Mouse (Mus musculus) hindbrain, embryonic 16.5 days (tissue): ENCODE measurements around the gene Tmem168. TPM values are rescaled to one million over a fixed set of nuclear protein-coding genes. Genes with fewer than 3 reads are reported as not detected.

Experiments used
- ATAC-seq: fragments of 200-750 bp; cut with Nextera tagmentation; 2 replicates; pipeline ENCODE4 v1.8.0; 2017; ENCODE audit warnings: moderate TSS enrichment, moderate library complexity
- H3K27ac ChIP-seq: fragments of 300-500 bp; sonication (generic); 2 replicates; pipeline ENCODE4 v1.5.1; 2014; ENCODE audit warnings: low read depth, mild to moderate bottlenecking, control low read depth, low read length, moderate library complexity
- H3K27me3 ChIP-seq: fragments of 300-500 bp; sonication (generic); replicated peaks from 2 replicates; pipeline ENCODE4 v1.6.1; 2014; ENCODE audit warnings: low read length; ENCODE audit not compliant: control insufficient read depth, insufficient read depth
- H3K36me3 ChIP-seq: fragments of 300-500 bp; sonication (generic); 2 replicates; pipeline ENCODE4 v1.6.1; 2014; ENCODE audit warnings: mild to moderate bottlenecking, low read length, moderate library complexity, mixed read lengths; ENCODE audit not compliant: control insufficient read depth, insufficient read depth
- H3K4me1 ChIP-seq: fragments of 300-500 bp; sonication (generic); 2 replicates; pipeline ENCODE4 v1.6.1; 2014; ENCODE audit warnings: low read depth, low read length; ENCODE audit not compliant: control insufficient read depth, insufficient read depth
- H3K4me2 ChIP-seq: fragments of 300-500 bp; sonication (generic); 2 replicates; pipeline ENCODE4 v1.6.1; 2014; ENCODE audit warnings: mild to moderate bottlenecking, low read length, control low read depth, moderate library complexity
- H3K4me3 ChIP-seq: fragments of 300-500 bp; sonication (generic); 2 replicates; pipeline ENCODE4 v1.5.1; 2014; ENCODE audit warnings: mild to moderate bottlenecking, low read length, control low read depth, moderate library complexity
- H3K9ac ChIP-seq: fragments of 300-500 bp; sonication (generic); 2 replicates; pipeline ENCODE4 v1.6.1; 2014; ENCODE audit warnings: low read depth, mild to moderate bottlenecking, control low read depth, low read length, moderate library complexity
- H3K9me3 ChIP-seq: fragments of 300-500 bp; sonication (generic); 2 replicates; pipeline ENCODE4 v1.6.1; 2014; ENCODE audit warnings: mild to moderate bottlenecking, low read length, moderate library complexity; ENCODE audit not compliant: control insufficient read depth
- WGBS: fragments of 180-500 bp; shearing (Covaris S2); extraction: QIAGEN DNeasy Blood & Tissue Kit; methylation state at CpG from one replicate; pipeline ENCODE4 v1.1.7; 2014; 5-methylcytosine and 5-hydroxymethylcytosine counted together
- polyA plus RNA-seq: library from polyadenylated mRNA; unstranded; fragments of >200 nt; fragmentation: Nextera tagmentation; extraction: Ambion mirVana; gene quantifications from 2 replicates; pipeline ENCODE4 v1.2.1, GENCODE M21; 2015

The Tmem168 gene
- polyA plus RNA-seq, 1 experiment from 2014 or later = 19.4 TPM

GRCm38 (mm10) chr6:13537275-13537964 is 70.5 kb downstream of the Tmem168 start:
- Histone ChIP-seq H3K4me1 (no peaks in the 10 kb centered on the region), H3K9me3 (no peaks in the 10 kb centered on the region; the same call in 1 of the 2 replicates), H3K36me3 (no peaks in the 10 kb centered on the region), H3K4me2 (no peak overlapping the region), H3K4me3 (no peak overlapping the region), H3K27me3 (no peaks in the 10 kb centered on the region), H3K27ac (no peak overlapping the region), H3K9ac (no peak overlapping the region)
- ATAC-seq = peak; percentile 60
- 68% methylated on average over 7 of the region's 7 CpGs for WGBS

Other genes starting within 250 kb of the Tmem168 start
- 15.0 and 18.4 TPM in 2 replicates for gene Bmt2, start 69.9 kb upstream of the Tmem168 start, polyA plus RNA-seq
- gene Gpr85, start 231.8 kb upstream of the Tmem168 start, polyA plus RNA-seq = 95.1 and 99.5 TPM in 2 replicates